Mouse (Mus musculus): ENCODE measurements around the gene Zfp809.

Gene Zfp809

DNA sequence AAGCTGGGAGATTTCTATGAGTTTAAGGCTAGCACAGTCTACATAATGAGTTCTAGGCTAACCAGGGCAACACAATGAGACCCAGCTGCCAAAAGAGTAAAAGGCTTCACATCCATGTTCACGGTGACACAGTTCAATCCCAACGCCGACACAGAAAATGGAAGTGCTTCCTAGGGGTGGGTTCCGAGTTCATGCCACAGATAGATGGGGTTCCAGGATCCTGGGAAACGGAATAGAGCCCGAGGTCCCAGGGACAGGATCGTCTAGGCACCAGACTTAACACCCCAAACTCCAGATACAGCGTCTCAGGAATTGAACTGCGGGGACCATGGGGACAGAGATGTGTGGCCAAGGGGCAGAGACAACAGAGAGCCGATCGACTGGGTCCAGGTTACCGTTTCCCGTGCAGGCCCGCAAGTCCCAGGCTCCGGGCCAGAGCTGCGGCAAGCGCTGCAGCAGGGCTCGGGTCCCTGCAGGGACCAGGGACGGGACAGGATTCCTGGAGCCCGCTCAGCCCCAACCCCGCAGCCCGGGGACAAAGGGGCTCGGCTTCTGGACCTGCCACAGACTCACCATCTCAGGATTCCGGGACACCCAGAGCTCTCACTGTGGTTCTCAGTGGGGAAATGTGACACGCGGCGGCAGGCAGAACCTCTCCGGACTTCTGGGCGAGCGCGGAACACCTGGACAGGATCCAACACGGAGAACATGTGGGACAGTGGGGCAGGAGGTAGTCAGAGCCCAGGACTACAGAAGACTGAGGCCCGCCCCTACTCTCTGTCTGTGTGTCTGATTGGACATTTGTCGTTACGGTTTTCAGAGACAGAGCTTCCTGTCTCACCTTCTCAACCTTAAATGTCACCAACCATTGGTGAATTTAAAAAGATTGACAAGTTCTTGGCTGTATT, 33.9 kb downstream of the Zfp809 start, which contains the start of gene Zfp599:
Gene Zfp599 (minus strand): TSS at position 712 of the 908 bp plus-strand sequence.
- in situ Hi-C loops (cut with MboI; ENCODE audit: low pct_unique_long_range_greater_than_20kb in 1 of 2, low sequenced_read_pairs in 2 of 2, unreplicated experiment in 1 of 2): no loop called here

DNA sequence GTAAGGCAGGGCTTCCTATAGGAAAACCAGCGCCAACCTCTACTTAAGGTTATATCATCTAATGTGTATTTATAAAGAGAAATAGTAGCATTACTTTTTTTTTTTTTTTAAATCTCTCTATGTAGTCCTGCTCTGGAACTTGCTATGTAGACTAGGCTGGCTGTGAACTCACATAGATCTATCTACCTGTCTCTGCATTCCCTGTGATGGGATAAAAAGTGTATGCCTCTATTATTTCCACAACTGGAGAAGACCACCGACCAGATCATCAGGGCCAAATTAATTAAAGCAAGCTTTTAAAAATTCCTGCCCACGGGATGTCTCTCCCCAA, 34.5 kb downstream of the Zfp809 start:
- in situ Hi-C loops (cut with MboI; ENCODE audit: low pct_unique_long_range_greater_than_20kb in 1 of 2, low sequenced_read_pairs in 2 of 2, unreplicated experiment in 1 of 2): no loop called here

DNA sequence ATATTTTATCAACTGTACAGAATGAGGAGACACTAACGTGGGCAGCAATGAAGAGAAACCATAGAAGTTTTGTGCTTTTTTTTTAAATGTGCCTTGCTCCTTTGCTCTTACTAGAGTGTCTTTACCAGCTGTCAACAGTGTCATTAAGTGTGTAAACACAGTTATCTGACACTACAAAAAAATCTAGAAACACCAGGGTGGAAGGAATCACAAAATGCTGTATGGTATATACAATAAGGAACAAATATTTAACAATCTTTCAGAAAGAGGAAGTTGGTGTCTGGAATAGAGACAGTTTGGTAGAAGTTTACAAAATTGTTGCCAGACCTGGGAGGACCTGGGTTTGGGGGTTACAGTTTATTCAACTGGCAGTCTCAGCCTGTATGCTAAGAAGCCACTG, 36.1 kb downstream of the Zfp809 start:
- in situ Hi-C loops (cut with MboI; ENCODE audit: low pct_unique_long_range_greater_than_20kb in 1 of 2, low sequenced_read_pairs in 2 of 2, unreplicated experiment in 1 of 2): no loop called here

DNA sequence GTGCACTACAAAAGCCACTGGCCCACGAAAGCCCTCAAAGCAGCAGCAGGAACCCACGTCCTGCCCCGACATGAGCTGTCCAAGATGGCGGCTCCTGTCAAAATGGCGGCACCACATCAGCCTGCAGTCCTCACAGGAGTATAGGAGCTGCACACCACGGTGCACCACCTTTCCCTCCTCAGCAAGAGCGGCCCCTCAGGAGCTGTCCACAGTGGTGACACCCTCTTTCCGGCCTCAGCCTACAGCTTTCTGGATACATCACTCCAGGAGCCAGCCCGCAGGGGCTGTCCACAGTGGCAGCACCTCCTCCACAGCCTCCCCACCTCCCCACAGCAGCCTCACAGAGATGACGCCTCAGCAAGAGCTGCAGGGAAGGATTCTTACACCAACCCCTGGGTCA, 37.1 kb downstream of the Zfp809 start:
- in situ Hi-C loops (cut with MboI; ENCODE audit: low pct_unique_long_range_greater_than_20kb in 1 of 2, low sequenced_read_pairs in 2 of 2, unreplicated experiment in 1 of 2): no loop called here

GRCm38 (mm10) chr9:22268886-22269285, 43.4 kb downstream of the Zfp809 start:
- in situ Hi-C loops (cut with MboI; ENCODE audit: low pct_unique_long_range_greater_than_20kb in 1 of 2, low sequenced_read_pairs in 2 of 2, unreplicated experiment in 1 of 2): no loop called here

GRCm38 (mm10) chr9:22278733-22279132, 53.2 kb downstream of the Zfp809 start:
- in situ Hi-C loops (cut with MboI; ENCODE audit: low pct_unique_long_range_greater_than_20kb in 1 of 2, low sequenced_read_pairs in 2 of 2, unreplicated experiment in 1 of 2): no loop called here
